Mouse (Mus musculus): ENCODE measurements around the gene Cmip. TPM values are rescaled to one million over a fixed set of nuclear protein-coding genes. Genes with fewer than 3 reads are reported as not detected.
A peak's percentile ranks its signal among the peaks of the same experiment; 100 is the strongest.

Cmip gene
- polyA plus RNA-seq, 1 experiment from 2014 or later = 18.7 TPM

- Histone ChIP-seq H3K9me3 (replicated peaks) (no peaks in the 10 kb centered on the region), H3K9ac (no peak overlapping the region), H3K4me3 (no peak overlapping the region), H3K4me1 (peaks cover 76% of the 10 kb centered on the region), H3K27ac (no peak overlapping the region), H3K4me2 (no peak overlapping the region), H3K36me3 (peaks cover 9% of the 10 kb centered on the region; the same call in 1 of the 2 replicates), H3K27me3 (replicated peaks) (no peaks in the 10 kb centered on the region)
- 76% methylated on average over 12 of the region's 12 CpGs for WGBS (ENCODE audit: insufficient replicate concordance)
- ATAC-seq = no peak
Measured at GRCm38 (mm10) chr8:117372070-117372469, 115.2 kb downstream of the Cmip start.

DNA sequence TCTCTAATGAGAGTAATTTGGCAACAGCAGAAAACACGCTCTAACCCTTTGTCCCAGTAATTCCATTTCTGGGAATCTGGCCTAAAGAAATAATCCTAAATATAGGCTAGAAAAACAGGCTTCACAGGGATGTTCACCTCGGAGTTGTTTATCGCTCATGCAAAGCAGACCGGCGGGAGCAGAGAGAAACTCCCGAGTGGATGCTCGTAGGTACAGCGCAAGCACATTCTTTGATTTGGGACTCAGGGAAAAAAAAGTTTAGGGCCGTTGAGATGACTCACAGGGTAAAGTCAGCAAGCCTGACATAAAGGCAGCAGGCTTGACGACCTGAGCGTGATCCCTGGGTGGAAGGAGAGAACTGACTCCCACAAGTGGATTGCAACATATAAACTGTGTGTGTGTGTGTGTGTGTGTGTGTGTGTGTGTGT, 116.2 kb downstream of the Cmip start:
- Histone ChIP-seq H3K27ac (no peak overlapping the region), H3K4me2 (no peak overlapping the region), H3K4me3 (no peak overlapping the region), H3K4me1 (peaks cover 66% of the 10 kb centered on the region), H3K36me3 (peaks cover 19% of the 10 kb centered on the region), H3K27me3 (replicated peaks) (no peaks in the 10 kb centered on the region), H3K9ac (no peak overlapping the region), H3K9me3 (replicated peaks) (no peaks in the 10 kb centered on the region)
- 77% methylated on average over 11 of the region's 11 CpGs for WGBS (ENCODE audit: insufficient replicate concordance)
- no peak for ATAC-seq

GRCm38 (mm10) chr8:117374087-117374486, 117.2 kb downstream of the Cmip start:
- Histone ChIP-seq H3K9me3 (replicated peaks) (no peaks in the 10 kb centered on the region), H3K27ac (no peak overlapping the region), H3K4me1 (peaks cover 61% of the 10 kb centered on the region), H3K9ac (no peak overlapping the region), H3K4me3 (no peak overlapping the region), H3K36me3 (peaks cover 26% of the 10 kb centered on the region), H3K4me2 (no peak overlapping the region), H3K27me3 (replicated peaks) (no peaks in the 10 kb centered on the region)
- no peak for ATAC-seq
- WGBS (ENCODE audit: insufficient replicate concordance) = 79% methylated on average over 3 of the region's 3 CpGs

DNA sequence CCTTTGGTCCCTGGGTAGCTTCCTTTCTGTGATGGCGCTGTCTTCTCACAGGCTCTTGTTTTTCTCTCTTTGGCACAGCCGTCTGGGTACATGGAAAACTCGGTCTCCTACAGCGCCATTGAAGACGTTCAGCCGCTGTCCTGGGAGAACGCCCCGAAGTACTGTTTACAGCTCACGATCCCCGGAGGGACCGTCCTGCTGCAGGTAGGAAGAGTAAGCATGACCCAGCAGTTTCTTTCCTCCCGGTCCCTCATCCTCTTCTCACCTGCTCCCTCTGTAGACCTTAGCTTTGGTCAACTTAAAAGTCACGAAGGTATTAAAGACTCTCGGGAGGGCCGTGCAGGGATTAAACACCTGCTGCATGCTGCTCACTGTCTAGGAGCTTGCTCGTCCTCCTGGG, 120.1 kb downstream of the Cmip start:
- Histone ChIP-seq H3K4me1 (peaks cover 32% of the 10 kb centered on the region), H3K27me3 (replicated peaks) (no peaks in the 10 kb centered on the region), H3K9me3 (replicated peaks) (no peaks in the 10 kb centered on the region), H3K4me3 (no peak overlapping the region), H3K27ac (no peak overlapping the region), H3K36me3 (peaks cover 33% of the 10 kb centered on the region), H3K4me2 (no peak overlapping the region), H3K9ac (no peak overlapping the region)
- WGBS (ENCODE audit: insufficient replicate concordance) = 89% methylated on average over 16 of the region's 16 CpGs
- no peak for ATAC-seq

DNA sequence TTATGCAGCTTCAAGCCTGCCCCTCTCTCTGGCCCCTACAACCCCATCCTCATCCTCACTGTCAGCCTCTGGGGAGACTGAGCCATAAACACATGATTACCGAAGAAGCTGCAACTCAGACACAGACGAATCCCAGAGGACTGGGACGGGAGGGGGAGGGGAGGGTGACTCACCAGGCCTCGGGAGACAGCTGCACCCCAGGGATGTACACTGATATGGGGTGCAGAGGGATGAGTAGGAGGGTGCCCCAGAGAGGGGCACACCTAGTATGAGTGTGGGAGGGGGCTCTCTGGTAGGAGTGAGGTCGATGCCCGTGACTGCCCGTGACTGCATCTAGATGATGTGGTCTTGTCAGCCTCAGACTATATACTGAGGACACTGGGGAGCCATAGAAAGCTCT, 121.8 kb downstream of the Cmip start:
- no peaks in the 10 kb centered on the region for H3K27me3 ChIP-seq (replicated peaks)

DNA sequence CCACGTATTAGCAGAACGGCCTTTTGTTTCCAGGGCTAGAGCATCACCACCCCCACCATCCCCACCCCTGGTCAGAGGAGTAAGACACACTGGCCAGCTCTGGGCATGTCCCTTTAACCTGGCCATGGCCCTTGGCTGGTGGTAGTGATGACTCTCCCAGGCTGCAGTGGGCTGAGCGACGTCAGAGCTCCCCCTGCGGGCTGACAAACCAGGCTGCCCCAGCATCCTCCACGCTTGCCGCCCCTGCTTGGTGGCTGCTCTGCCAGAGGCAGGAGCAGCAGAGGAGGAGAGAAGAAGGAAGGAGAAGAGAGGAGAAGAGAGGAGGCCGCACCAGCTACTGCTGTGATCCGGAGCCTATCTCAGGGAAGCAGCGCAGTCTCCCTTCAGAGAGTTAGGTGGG, 122.3 kb downstream of the Cmip start:
- no peaks in the 10 kb centered on the region for H3K9me3 ChIP-seq (replicated peaks)
- no peak overlapping the region for H3K4me3 ChIP-seq
- no peaks in the 10 kb centered on the region for H3K27me3 ChIP-seq (replicated peaks)
- H3K9ac ChIP-seq = no peak overlapping the region
- 67% methylated on average over 10 of the region's 10 CpGs for WGBS (ENCODE audit: insufficient replicate concordance)
- no peak for ATAC-seq
- peaks cover 13% of the 10 kb centered on the region for H3K4me1 ChIP-seq
- no peak overlapping the region for H3K4me2 ChIP-seq
- peaks cover 52% of the 10 kb centered on the region for H3K36me3 ChIP-seq
- no peak overlapping the region for H3K27ac ChIP-seq

More for the DNA sequence above, 121.8 kb downstream of the Cmip start:
- Histone ChIP-seq H3K27ac (no peak overlapping the region), H3K4me1 (peaks cover 16% of the 10 kb centered on the region), H3K36me3 (peaks cover 47% of the 10 kb centered on the region), H3K4me3 (no peak overlapping the region), H3K4me2 (no peak overlapping the region), H3K9ac (no peak overlapping the region), H3K9me3 (replicated peaks) (no peaks in the 10 kb centered on the region)
- no peak for ATAC-seq
- WGBS (ENCODE audit: insufficient replicate concordance) = 75% methylated on average over 7 of the region's 7 CpGs

DNA sequence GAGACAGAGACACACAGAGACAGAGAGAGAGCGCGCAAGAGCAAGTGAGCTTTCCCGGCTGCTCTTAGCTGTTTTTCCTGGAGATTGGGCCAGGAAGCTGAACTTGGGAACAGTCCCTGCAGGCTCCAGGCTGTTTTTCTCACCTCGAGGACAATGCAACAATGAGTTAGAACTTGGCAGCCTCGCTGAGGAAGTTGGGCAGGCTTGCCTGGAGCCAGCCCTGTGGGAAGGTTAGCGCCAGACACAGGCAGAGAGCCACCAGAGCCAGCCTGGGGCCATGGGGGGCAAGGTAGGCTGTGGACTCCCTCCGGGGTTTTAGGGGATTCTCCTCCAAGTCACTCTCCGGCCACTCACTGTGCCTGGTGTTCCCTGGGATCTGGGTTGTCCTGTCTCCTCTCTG, 123.9 kb downstream of the Cmip start:
- no peak overlapping the region for H3K4me3 ChIP-seq
- peaks cover 5% of the 10 kb centered on the region; the same call in 1 of the 2 replicates for H3K4me1 ChIP-seq
- no peak for ATAC-seq
- no peaks in the 10 kb centered on the region for H3K27me3 ChIP-seq (replicated peaks)
- H3K27ac ChIP-seq = no peak overlapping the region
- H3K4me2 ChIP-seq = no peak overlapping the region
- H3K9ac ChIP-seq = no peak overlapping the region
- no peaks in the 10 kb centered on the region for H3K9me3 ChIP-seq (replicated peaks)
- 79% methylated on average over 8 of the region's 8 CpGs for WGBS (ENCODE audit: insufficient replicate concordance)
- H3K36me3 ChIP-seq = peaks cover 69% of the 10 kb centered on the region

DNA sequence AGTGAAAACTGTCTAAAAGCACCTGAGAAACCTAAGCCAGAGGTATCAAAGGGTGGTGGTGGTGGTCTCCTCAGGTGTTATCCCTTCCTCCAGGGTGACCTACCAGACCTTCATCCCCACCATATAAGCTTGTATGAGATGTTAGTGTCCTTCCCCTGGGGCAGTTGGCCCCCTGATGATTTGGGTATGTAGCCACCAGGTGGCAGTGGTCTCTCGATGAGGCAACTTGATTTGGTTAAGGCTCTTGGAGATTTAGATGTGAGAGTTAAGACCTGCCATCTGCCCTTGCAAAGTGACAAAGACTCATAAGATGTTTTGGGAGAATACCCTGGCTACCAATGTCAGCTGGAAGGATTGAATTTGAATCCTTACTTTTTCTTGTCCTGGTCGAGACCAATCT, 129.3 kb downstream of the Cmip start:
- Histone ChIP-seq H3K9me3 (replicated peaks) (no peaks in the 10 kb centered on the region), H3K27ac (no peak overlapping the region), H3K36me3 (peaks cover 71% of the 10 kb centered on the region), H3K4me3 (no peak overlapping the region), H3K4me2 (no peak overlapping the region), H3K27me3 (replicated peaks) (no peaks in the 10 kb centered on the region), H3K4me1 (no peaks in the 10 kb centered on the region; the same call in 1 of the 2 replicates), H3K9ac (no peak overlapping the region)
- 73% methylated on average over 2 of the region's 2 CpGs for WGBS (ENCODE audit: insufficient replicate concordance)
- no peak for ATAC-seq

GRCm38 (mm10) chr8:117387642-117388041, 130.8 kb downstream of the Cmip start:
- ATAC-seq = no peak
- 71% methylated on average over 10 of the region's 10 CpGs for WGBS (ENCODE audit: insufficient replicate concordance)
- no peak overlapping the region for H3K4me2 ChIP-seq
- H3K9me3 ChIP-seq (replicated peaks) = no peaks in the 10 kb centered on the region
- peaks cover 59% of the 10 kb centered on the region for H3K36me3 ChIP-seq
- no peak overlapping the region for H3K9ac ChIP-seq
- no peak overlapping the region for H3K27ac ChIP-seq
- H3K4me3 ChIP-seq = no peak overlapping the region
- no peaks in the 10 kb centered on the region; the same call in 1 of the 2 replicates for H3K4me1 ChIP-seq
- H3K27me3 ChIP-seq (replicated peaks) = no peaks in the 10 kb centered on the region

DNA sequence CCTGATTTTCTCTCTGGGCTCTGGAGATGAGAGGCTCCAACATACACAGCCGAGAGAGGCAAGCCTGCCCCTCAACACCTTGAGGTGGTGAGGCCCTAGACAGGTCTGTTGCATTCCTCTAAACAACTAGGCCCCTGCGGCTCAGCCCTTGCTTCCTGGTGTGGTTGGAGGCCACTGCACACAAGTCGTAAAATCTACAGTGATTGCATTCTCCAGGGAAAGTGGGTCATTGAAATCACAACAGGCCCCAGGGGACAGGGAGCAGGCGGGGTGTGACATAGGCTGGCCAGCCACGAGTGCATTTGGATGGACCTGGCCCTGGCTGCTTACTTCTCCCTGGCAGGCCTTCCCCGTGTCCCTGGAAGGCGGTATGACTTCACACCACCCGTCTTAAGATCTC, 131.5 kb downstream of the Cmip start:
- Histone ChIP-seq H3K27me3 (replicated peaks) (no peaks in the 10 kb centered on the region), H3K27ac (0 out of 2 replicates have a peak overlapping the region, but pooled peaks have one; percentile 17), H3K4me1 (no peaks in the 10 kb centered on the region; the same call in 1 of the 2 replicates), H3K36me3 (peaks cover 52% of the 10 kb centered on the region), H3K4me2 (no peak overlapping the region), H3K9ac (no peak overlapping the region), H3K9me3 (replicated peaks) (no peaks in the 10 kb centered on the region), H3K4me3 (no peak overlapping the region)
- ATAC-seq = no peak
- WGBS (ENCODE audit: insufficient replicate concordance) = 74% methylated on average over 8 of the region's 8 CpGs

DNA sequence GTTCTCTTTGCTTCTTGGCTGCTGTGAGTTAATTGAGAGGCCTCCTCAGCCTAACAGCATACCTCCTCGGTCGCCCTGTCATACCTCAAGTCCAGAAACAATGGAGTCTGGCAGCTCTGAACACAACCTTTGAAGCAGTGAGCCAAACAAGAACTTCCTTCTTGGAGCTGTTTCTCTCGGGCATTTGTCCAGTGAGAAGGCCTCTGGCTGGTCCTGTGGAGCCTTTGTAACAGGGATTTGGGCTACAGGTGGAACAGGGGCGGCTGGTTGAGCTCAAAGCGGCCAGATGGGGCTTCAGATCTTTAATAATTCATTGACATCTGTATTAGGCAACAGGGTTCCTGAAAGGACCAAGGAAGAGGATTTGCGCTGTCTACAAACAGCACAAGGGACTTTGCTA, 137.0 kb downstream of the Cmip start:
- no peaks in the 10 kb centered on the region for H3K4me1 ChIP-seq
- no peak overlapping the region for H3K4me3 ChIP-seq
- no peak for ATAC-seq

GRCm38 (mm10) chr8:117395055-117395454, 138.2 kb downstream of the Cmip start:
- Histone ChIP-seq H3K4me2 (no peak overlapping the region), H3K27ac (no peak overlapping the region), H3K9ac (no peak overlapping the region), H3K9me3 (replicated peaks) (no peaks in the 10 kb centered on the region), H3K27me3 (replicated peaks) (no peaks in the 10 kb centered on the region), H3K4me1 (no peaks in the 10 kb centered on the region), H3K4me3 (no peak overlapping the region), H3K36me3 (peaks cover 30% of the 10 kb centered on the region)
- 84% methylated on average over 7 of the region's 7 CpGs for WGBS (ENCODE audit: insufficient replicate concordance)
- no peak for ATAC-seq

More for the DNA sequence above, 137.0 kb downstream of the Cmip start:
- Histone ChIP-seq H3K36me3 (peaks cover 30% of the 10 kb centered on the region), H3K27me3 (replicated peaks) (no peaks in the 10 kb centered on the region), H3K27ac (no peak overlapping the region), H3K4me2 (no peak overlapping the region), H3K9ac (no peak overlapping the region), H3K9me3 (replicated peaks) (no peaks in the 10 kb centered on the region)
- 80% methylated on average over 6 of the region's 6 CpGs for WGBS (ENCODE audit: insufficient replicate concordance)

DNA sequence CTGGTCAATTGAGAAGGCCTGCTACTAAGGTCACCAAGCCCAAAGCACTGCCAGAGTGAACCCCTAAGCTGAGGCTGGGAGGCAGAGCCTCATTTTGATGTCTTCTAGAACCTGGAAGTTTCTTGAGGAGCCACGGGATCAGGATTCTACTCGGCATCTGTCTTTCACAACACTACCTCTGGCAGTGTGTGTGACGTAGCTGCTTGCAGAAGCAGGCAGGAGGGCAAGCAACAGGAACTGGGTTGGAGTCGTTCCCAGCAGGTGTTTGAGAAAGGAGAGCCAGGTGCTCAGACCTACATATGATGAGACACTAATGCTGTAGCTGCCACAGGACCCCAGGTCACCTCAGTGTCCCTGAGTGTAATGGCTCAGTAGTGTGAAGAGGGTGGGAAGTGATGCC, 140.0 kb downstream of the Cmip start:
- no peak overlapping the region for H3K9ac ChIP-seq
- no peak overlapping the region for H3K4me2 ChIP-seq
- H3K36me3 ChIP-seq = peaks cover 31% of the 10 kb centered on the region
- H3K4me1 ChIP-seq = 0 out of 2 replicates have a peak, but pooled peaks cover 3% of the 10 kb centered on the region
- no peak overlapping the region for H3K27ac ChIP-seq
- no peaks in the 10 kb centered on the region for H3K27me3 ChIP-seq (replicated peaks)
- ATAC-seq = no peak
- no peaks in the 10 kb centered on the region for H3K9me3 ChIP-seq (replicated peaks)
- H3K4me3 ChIP-seq = no peak overlapping the region
- WGBS (ENCODE audit: insufficient replicate concordance) = 85% methylated on average over 4 of the region's 4 CpGs
